Mouse (Mus musculus): ENCODE results near the gene Fkbp2. TPM values are rescaled to one million over a fixed set of nuclear protein-coding genes. Genes with fewer than 3 reads are reported as not detected.

Gene Fkbp2
- polyA plus RNA-seq, 1 experiment from 2014 or later = 119 TPM

Other genes with a start within 250 kb of the Fkbp2 start
- 6.2 and 7.7 TPM in 2 replicates for gene Rps6ka4, start 139.9 kb downstream of the Fkbp2 start, polyA plus RNA-seq (2016; fragmentation: Nextera tagmentation; extraction: Ambion mirVana)
- 0.37 and 1.2 TPM in 2 replicates for gene Ccdc88b, start 122.3 kb downstream of the Fkbp2 start, polyA plus RNA-seq (2016; fragmentation: Nextera tagmentation; extraction: Ambion mirVana)
- 148 and 157 TPM in 2 replicates for gene Trmt112, start 70.8 kb downstream of the Fkbp2 start, polyA plus RNA-seq (2016; fragmentation: Nextera tagmentation; extraction: Ambion mirVana)
- 155 and 196 TPM in 2 replicates for gene Prdx5, start 70.4 kb downstream of the Fkbp2 start, polyA plus RNA-seq (2016; fragmentation: Nextera tagmentation; extraction: Ambion mirVana)
- gene Esrra, start 58.7 kb downstream of the Fkbp2 start, polyA plus RNA-seq (2016; fragmentation: Nextera tagmentation; extraction: Ambion mirVana) = 8.4 and 12.0 TPM in 2 replicates
- gene Catsperz, start 55.1 kb downstream of the Fkbp2 start, polyA plus RNA-seq (2016; fragmentation: Nextera tagmentation; extraction: Ambion mirVana) = 0.46 TPM in 1 of 2 replicates, not detected in the other
- not detected in 2 replicates for gene Kcnk4, start 46.0 kb downstream of the Fkbp2 start, polyA plus RNA-seq (2016; fragmentation: Nextera tagmentation; extraction: Ambion mirVana)
- 63.1 and 75.5 TPM in 2 replicates for gene Bad, start 38.6 kb downstream of the Fkbp2 start, polyA plus RNA-seq (2016; fragmentation: Nextera tagmentation; extraction: Ambion mirVana)
- 31.2 and 40.9 TPM in 2 replicates for gene Gpr137, start 38.0 kb downstream of the Fkbp2 start, polyA plus RNA-seq (2016; fragmentation: Nextera tagmentation; extraction: Ambion mirVana)
- 157 and 186 TPM in 2 replicates for gene Ppp1r14b, start 5.5 kb downstream of the Fkbp2 start, polyA plus RNA-seq (2016; fragmentation: Nextera tagmentation; extraction: Ambion mirVana)
- gene Plcb3, start 4.0 kb downstream of the Fkbp2 start, polyA plus RNA-seq (2016; fragmentation: Nextera tagmentation; extraction: Ambion mirVana) = 22.3 and 28.3 TPM in 2 replicates
- gene Vegfb, start 7.2 kb upstream of the Fkbp2 start, polyA plus RNA-seq (2016; fragmentation: Nextera tagmentation; extraction: Ambion mirVana) = 35.6 and 36.2 TPM in 2 replicates
- 18.7 and 23.3 TPM in 2 replicates for gene Dnajc4, start 12.1 kb upstream of the Fkbp2 start, polyA plus RNA-seq (2016; fragmentation: Nextera tagmentation; extraction: Ambion mirVana)
- gene Nudt22, start 15.6 kb upstream of the Fkbp2 start, polyA plus RNA-seq (2016; fragmentation: Nextera tagmentation; extraction: Ambion mirVana) = 20.6 and 23.2 TPM in 2 replicates
- 9.9 and 13.5 TPM in 2 replicates for gene Trpt1, start 15.6 kb upstream of the Fkbp2 start, polyA plus RNA-seq (2016; fragmentation: Nextera tagmentation; extraction: Ambion mirVana)
- 8.7 and 10.1 TPM in 2 replicates for gene Fermt3, start 39.0 kb upstream of the Fkbp2 start, polyA plus RNA-seq (2016; fragmentation: Nextera tagmentation; extraction: Ambion mirVana)
- gene Stip1, start 59.5 kb upstream of the Fkbp2 start, polyA plus RNA-seq (2016; fragmentation: Nextera tagmentation; extraction: Ambion mirVana) = 372 and 451 TPM in 2 replicates
- gene Macrod1, start 76.3 kb upstream of the Fkbp2 start, polyA plus RNA-seq (2016; fragmentation: Nextera tagmentation; extraction: Ambion mirVana) = 2.9 and 3.4 TPM in 2 replicates
- gene Flrt1, start 125.2 kb upstream of the Fkbp2 start, polyA plus RNA-seq (2016; fragmentation: Nextera tagmentation; extraction: Ambion mirVana) = 3.1 and 4.0 TPM in 2 replicates
- 273 and 309 TPM in 2 replicates for gene Otub1, start 225.8 kb upstream of the Fkbp2 start, polyA plus RNA-seq (2016; fragmentation: Nextera tagmentation; extraction: Ambion mirVana)
- gene Cox8a, start 237.1 kb upstream of the Fkbp2 start, polyA plus RNA-seq (2016; fragmentation: Nextera tagmentation; extraction: Ambion mirVana) = 914 and 944 TPM in 2 replicates

Measured in hindbrain, embryonic 10.5 days (tissue).